Mouse (Mus musculus): Measurements from ENCODE around the gene Akap7.

Akap7 gene

GRCm38 (mm10) chr10:25140155-25140755 lies 167.4 kb downstream of the Akap7 start:
- TF ChIP-seq POU5F1 (IDR thresholded peaks at IDR 0.05; ENCODE audit: borderline replicate concordance, low read length) = no peak
- TF ChIP-seq NANOG (IDR thresholded peaks at IDR 0.05; ENCODE audit: borderline replicate concordance, low read length) = no peak
- no peak for TF ChIP-seq CTCF (conservative IDR thresholded peaks at IDR 0.05; ENCODE audit: low read length)
- Histone ChIP-seq H3K4me3 (replicated peaks; ENCODE audit: low read length) (no peak overlapping the region), H3K9me3 (ENCODE audit: low read length) (peaks cover 10% of the 10 kb centered on the region), H3K4me1 (replicated peaks; ENCODE audit: low read depth, low read length) (peaks cover 21% of the 10 kb centered on the region), H3K36me3 (ENCODE audit: insufficient read depth, low read length) (no peaks in the 10 kb centered on the region), H3K27me3 (ENCODE audit: insufficient read depth, low read length) (peaks cover 4% of the 10 kb centered on the region)

- H3K27me3 ChIP-seq (ENCODE audit: insufficient read depth, low read length) = no peaks in the 10 kb centered on the region
- TF ChIP-seq POU5F1 (IDR thresholded peaks at IDR 0.05; ENCODE audit: borderline replicate concordance, low read length) (no peak), CTCF (conservative IDR thresholded peaks at IDR 0.05; ENCODE audit: low read length) (no peak), NANOG (IDR thresholded peaks at IDR 0.05; ENCODE audit: borderline replicate concordance, low read length) (no peak)
- H3K36me3 ChIP-seq (ENCODE audit: insufficient read depth, low read length) = no peaks in the 10 kb centered on the region
- H3K9me3 ChIP-seq (ENCODE audit: low read length) = peaks cover 2% of the 10 kb centered on the region; the same call in 1 of the 2 replicates
- H3K4me3 ChIP-seq (replicated peaks; ENCODE audit: low read length) = no peak overlapping the region
- H3K4me1 ChIP-seq (replicated peaks; ENCODE audit: low read depth, low read length) = peaks cover 16% of the 10 kb centered on the region
These were observed 174.1 kb downstream of the Akap7 start for GRCm38 (mm10) chr10:25133581-25133980.

DNA sequence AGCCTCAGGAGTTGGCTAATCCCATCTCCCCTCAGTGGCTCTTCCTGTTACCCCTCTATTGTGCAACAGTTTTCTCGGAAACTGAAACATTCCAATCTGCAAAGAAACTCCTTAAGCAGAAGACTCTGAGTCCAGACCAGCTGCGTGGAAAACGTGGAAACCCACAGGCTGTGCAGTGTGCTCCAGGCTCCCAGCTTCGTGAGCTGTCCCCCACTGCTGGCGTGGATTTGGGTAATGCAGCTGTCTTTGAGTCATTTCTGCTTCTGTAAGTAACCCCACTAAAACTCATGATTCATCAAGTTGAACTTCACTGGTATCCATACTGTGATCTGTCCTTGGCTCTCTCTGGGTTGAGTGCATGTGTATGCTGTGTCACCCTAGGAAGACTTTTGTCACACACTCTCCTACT lies 179.2 kb downstream of the Akap7 start:
- Histone ChIP-seq H3K9me3 (ENCODE audit: low read length) (no peaks in the 10 kb centered on the region), H3K4me1 (replicated peaks; ENCODE audit: low read depth, low read length) (peaks cover 27% of the 10 kb centered on the region), H3K27me3 (ENCODE audit: insufficient read depth, low read length) (no peaks in the 10 kb centered on the region), H3K4me3 (replicated peaks; ENCODE audit: low read length) (no peak overlapping the region), H3K36me3 (ENCODE audit: insufficient read depth, low read length) (no peaks in the 10 kb centered on the region)
- no peak for TF ChIP-seq NANOG (IDR thresholded peaks at IDR 0.05; ENCODE audit: borderline replicate concordance, low read length)
- TF ChIP-seq POU5F1 (IDR thresholded peaks at IDR 0.05; ENCODE audit: borderline replicate concordance, low read length) = no peak
- no peak for TF ChIP-seq CTCF (conservative IDR thresholded peaks at IDR 0.05; ENCODE audit: low read length)

DNA sequence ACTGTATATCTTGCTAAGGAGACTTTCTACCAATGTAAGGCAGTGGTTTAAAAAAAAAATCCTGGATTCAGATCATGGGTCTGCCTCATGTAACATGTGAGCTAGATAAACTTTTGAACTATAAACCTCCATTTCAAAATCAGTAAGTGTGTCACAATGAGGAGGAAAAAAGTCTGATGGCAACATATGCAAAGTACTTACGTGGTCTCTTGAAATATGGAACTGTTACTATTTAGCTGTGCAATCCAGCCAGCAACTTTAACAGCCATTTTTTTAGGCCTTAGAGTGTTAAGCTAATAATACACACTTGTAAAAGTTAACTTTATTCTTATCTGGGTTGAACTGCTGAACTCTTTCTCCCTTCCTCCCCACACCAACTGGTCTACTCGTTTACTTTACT lies 181.6 kb downstream of the Akap7 start:
- no peaks in the 10 kb centered on the region for H3K36me3 ChIP-seq (ENCODE audit: insufficient read depth, low read length)
- no peaks in the 10 kb centered on the region for H3K27me3 ChIP-seq (ENCODE audit: insufficient read depth, low read length)
- peaks cover 42% of the 10 kb centered on the region for H3K4me1 ChIP-seq (replicated peaks; ENCODE audit: low read depth, low read length)
- no peak for TF ChIP-seq CTCF (conservative IDR thresholded peaks at IDR 0.05; ENCODE audit: low read length)
- TF ChIP-seq NANOG (IDR thresholded peaks at IDR 0.05; ENCODE audit: borderline replicate concordance, low read length) = no peak
- TF ChIP-seq POU5F1 (IDR thresholded peaks at IDR 0.05; ENCODE audit: borderline replicate concordance, low read length) = no peak
- H3K9me3 ChIP-seq (ENCODE audit: low read length) = no peaks in the 10 kb centered on the region
- no peak overlapping the region for H3K4me3 ChIP-seq (replicated peaks; ENCODE audit: low read length)

DNA sequence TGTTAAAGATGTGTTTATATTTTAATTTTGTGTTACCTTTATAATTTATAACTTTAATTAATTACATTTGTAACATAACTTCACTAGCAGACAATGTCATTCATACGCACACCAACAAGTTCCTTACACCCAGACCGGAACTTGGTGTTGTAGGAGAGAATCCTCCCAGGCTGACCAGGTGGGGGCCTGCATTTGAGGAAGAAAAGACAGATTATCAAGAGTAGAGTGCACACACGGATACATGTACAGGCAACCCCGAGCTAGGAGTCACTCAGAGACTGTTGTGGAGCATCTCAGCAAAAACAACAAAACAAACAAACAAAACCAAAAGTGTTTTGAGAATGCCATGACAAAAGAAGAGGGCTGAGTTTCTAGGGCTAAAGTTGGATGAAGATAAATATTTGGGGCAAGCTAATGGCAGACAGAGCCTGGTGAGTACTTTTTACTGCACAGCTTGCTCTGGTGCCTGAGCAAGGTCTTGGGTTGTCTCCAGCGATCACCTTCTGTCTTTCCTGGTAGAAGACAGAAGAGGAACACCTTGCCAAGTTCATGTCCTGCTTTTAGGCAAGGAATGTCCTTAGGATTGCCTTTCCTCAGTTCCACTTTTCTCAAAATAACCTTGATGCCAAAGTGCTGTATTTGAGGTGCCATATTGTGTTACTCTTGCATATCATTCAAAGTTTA lies 186.7 kb downstream of the Akap7 start:
- Histone ChIP-seq H3K4me3 (replicated peaks; ENCODE audit: low read length) (no peak overlapping the region), H3K27me3 (ENCODE audit: insufficient read depth, low read length) (no peaks in the 10 kb centered on the region), H3K4me1 (replicated peaks; ENCODE audit: low read depth, low read length) (peaks cover 43% of the 10 kb centered on the region), H3K9me3 (ENCODE audit: low read length) (no peaks in the 10 kb centered on the region), H3K36me3 (ENCODE audit: insufficient read depth, low read length) (no peaks in the 10 kb centered on the region)
- no peak for TF ChIP-seq POU5F1 (IDR thresholded peaks at IDR 0.05; ENCODE audit: borderline replicate concordance, low read length)
- no peak for TF ChIP-seq CTCF (conservative IDR thresholded peaks at IDR 0.05; ENCODE audit: low read length)
- no peak for TF ChIP-seq NANOG (IDR thresholded peaks at IDR 0.05; ENCODE audit: borderline replicate concordance, low read length)
